Mouse (Mus musculus) liver, embryonic 12.5 days (tissue): ENCODE data around the gene Ptpn7. TPM values are rescaled to one million over a fixed set of nuclear protein-coding genes. Genes with fewer than 3 reads are reported as not detected.
A peak's percentile ranks its signal among the peaks of the same experiment; 100 is the strongest.

Source experiments
- ATAC-seq: fragments of 200-750 bp; cut with Nextera tagmentation; 2 replicates; pipeline ENCODE4 v1.8.0; 2017; ENCODE audit warnings: moderate number of reproducible peaks, mild to moderate bottlenecking, moderate library complexity
- H3K27ac ChIP-seq: fragments of 300-500 bp; sonication (generic); 2 replicates; pipeline ENCODE4 v1.5.1; 2016; ENCODE audit warnings: mild to moderate bottlenecking
- H3K27me3 ChIP-seq: fragments of 300-500 bp; sonication (generic); replicated peaks from 2 replicates; pipeline ENCODE4 v1.6.1; 2016; ENCODE audit warnings: mild to moderate bottlenecking, moderate library complexity
- H3K36me3 ChIP-seq: fragments of 300-500 bp; sonication (generic); 2 replicates; pipeline ENCODE4 v1.6.1; 2016; ENCODE audit warnings: mild to moderate bottlenecking, moderate library complexity
- H3K4me1 ChIP-seq: fragments of 300-500 bp; sonication (generic); 2 replicates; pipeline ENCODE4 v1.6.1; 2016
- H3K4me2 ChIP-seq: fragments of 300-500 bp; sonication (generic); 2 replicates; pipeline ENCODE4 v1.6.1; 2016; ENCODE audit warnings: mild to moderate bottlenecking, moderate library complexity
- H3K4me3 ChIP-seq: fragments of 300-500 bp; sonication (generic); 2 replicates; pipeline ENCODE4 v1.5.1; 2016; ENCODE audit warnings: mild to moderate bottlenecking, moderate library complexity
- H3K9ac ChIP-seq: fragments of 300-500 bp; sonication (generic); 2 replicates; pipeline ENCODE4 v1.6.1; 2016; ENCODE audit warnings: mild to moderate bottlenecking, moderate library complexity
- H3K9me3 ChIP-seq: fragments of 300-500 bp; sonication (generic); replicated peaks from 2 replicates; pipeline ENCODE4 v1.6.1; 2016; ENCODE audit warnings: mild to moderate bottlenecking, moderate library complexity
- WGBS: fragments of 180-500 bp; shearing (Covaris S2); methylation state at CpG from one replicate; pipeline ENCODE4 v1.1.7; 2016; ENCODE audit not compliant: insufficient replicate concordance; 5-methylcytosine and 5-hydroxymethylcytosine counted together
- polyA plus RNA-seq: library from polyadenylated mRNA; unstranded; fragments of >200 nt; fragmentation: Nextera tagmentation; extraction: Ambion mirVana; gene quantifications from 2 replicates; pipeline ENCODE4 v1.2.1, GENCODE M21; 2016

The Ptpn7 gene
- polyA plus RNA-seq = 24.7 and 25.9 TPM in 2 replicates

GRCm38 (mm10) chr1:135132473-135132872 lies at the start of gene Ptpn7:
Gene Ptpn7 (plus strand): TSS chr1:135132700.
- WGBS = 3% methylated on average over 10 of the region's 10 CpGs
- ATAC-seq = peak; percentile 77
- peaks cover 78% of the 10 kb centered on the region for H3K4me1 ChIP-seq

DNA sequence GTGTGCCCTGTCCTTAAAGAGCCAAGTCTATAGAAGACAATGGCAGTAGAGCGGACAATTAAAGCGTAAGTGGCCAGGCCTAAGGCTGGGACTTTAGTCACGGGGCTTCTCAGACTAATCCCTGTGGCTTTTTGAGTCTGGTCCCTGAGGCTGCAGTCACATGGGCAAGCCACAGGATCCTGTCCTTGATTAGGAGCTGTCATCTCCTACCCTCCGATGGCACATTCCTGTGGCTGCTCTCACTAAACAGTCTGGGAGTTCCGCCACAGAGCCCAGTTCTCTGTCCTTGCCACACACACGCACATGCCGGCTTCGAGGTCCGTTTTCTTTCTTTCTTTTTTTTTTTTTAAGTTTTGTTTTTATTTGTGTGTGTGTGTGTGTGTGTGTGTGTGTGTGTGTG lies 49.0 kb upstream of the Ptpn7 start:
- 49% methylated on average over 9 of the region's 9 CpGs for WGBS
- Histone ChIP-seq H3K4me2 (no peak overlapping the region), H3K36me3 (no peaks in the 10 kb centered on the region), H3K27ac (no peak overlapping the region), H3K4me3 (no peak overlapping the region), H3K9ac (no peak overlapping the region), H3K27me3 (peaks cover 77% of the 10 kb centered on the region), H3K9me3 (no peaks in the 10 kb centered on the region), H3K4me1 (no peaks in the 10 kb centered on the region)
- ATAC-seq = no peak

More at GRCm38 (mm10) chr1:135132473-135132872, at the start of gene Ptpn7:
- Histone ChIP-seq H3K4me3 (peak within 1 kb of the TSS; percentile 38), H3K9ac (peak within 1 kb of the TSS; percentile 58), H3K9me3 (no peaks in the 10 kb centered on the region), H3K27ac (peak within 1 kb of the TSS; percentile 72), H3K27me3 (peaks cover 23% of the 10 kb centered on the region), H3K4me2 (peak within 1 kb of the TSS; percentile 66), H3K36me3 (peaks cover 9% of the 10 kb centered on the region)

GRCm38 (mm10) chr1:135085296-135085871 lies 47.1 kb upstream of the Ptpn7 start:
- Histone ChIP-seq H3K4me3 (no peak overlapping the region), H3K4me1 (no peaks in the 10 kb centered on the region), H3K9ac (no peak overlapping the region), H3K27ac (no peak overlapping the region), H3K4me2 (no peak overlapping the region), H3K36me3 (no peaks in the 10 kb centered on the region), H3K27me3 (peaks cover 87% of the 10 kb centered on the region), H3K9me3 (no peaks in the 10 kb centered on the region)
- 16% methylated on average over 28 of the region's 28 CpGs for WGBS
- no peak for ATAC-seq

DNA sequence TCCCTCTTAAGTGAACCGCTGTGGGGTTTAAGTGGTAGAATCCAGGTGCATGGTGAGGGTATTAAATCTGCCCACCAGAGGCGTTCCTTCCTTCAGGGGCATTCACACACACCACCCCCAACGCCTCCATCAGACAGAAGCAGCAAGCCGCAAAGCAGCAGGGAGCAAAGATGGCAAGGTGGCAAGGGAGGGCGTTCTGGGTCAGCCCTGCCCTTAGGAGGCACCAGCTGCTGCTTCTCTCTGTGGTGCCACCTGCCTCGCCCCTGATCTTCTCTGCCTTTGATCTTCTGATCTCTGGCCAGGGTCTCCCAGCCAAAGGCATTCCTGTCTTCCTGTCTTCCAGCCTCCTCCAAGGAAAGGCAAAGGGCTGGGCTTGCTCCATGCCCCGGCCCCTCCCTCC lies 46.5 kb upstream of the Ptpn7 start:
- Histone ChIP-seq H3K4me1 (no peaks in the 10 kb centered on the region), H3K36me3 (no peaks in the 10 kb centered on the region), H3K4me3 (no peak overlapping the region), H3K4me2 (no peak overlapping the region), H3K27me3 (peaks cover 88% of the 10 kb centered on the region), H3K27ac (no peak overlapping the region), H3K9ac (no peak overlapping the region), H3K9me3 (no peaks in the 10 kb centered on the region)
- no peak for ATAC-seq
- 22% methylated on average over 7 of the region's 7 CpGs for WGBS

DNA sequence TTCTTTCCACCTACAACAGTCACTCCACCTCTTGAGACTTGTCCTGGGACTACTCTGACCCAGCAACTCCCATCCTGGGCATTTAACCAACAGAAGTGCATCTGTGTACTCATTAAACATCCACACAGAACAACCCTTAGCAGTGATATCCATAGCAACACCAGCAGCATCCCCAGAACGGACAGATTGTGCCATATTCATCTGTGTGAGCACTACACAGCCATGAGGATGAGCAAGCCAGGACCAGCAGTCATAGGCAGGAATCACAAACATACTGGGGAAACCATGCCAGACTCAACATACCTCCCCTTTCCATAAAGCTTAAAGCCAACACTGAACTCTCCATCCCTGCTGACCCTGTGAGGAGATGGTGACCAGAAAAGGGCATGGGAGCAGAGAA lies 45.1 kb upstream of the Ptpn7 start:
- H3K4me3 ChIP-seq = no peak overlapping the region
- H3K27ac ChIP-seq = no peak overlapping the region
- no peak overlapping the region for H3K9ac ChIP-seq
- H3K4me2 ChIP-seq = no peak overlapping the region
- ATAC-seq = no peak
- no peaks in the 10 kb centered on the region for H3K9me3 ChIP-seq
- H3K36me3 ChIP-seq = no peaks in the 10 kb centered on the region
- 31% methylated on average over 1 of the region's 1 CpGs for WGBS
- peaks cover 75% of the 10 kb centered on the region for H3K27me3 ChIP-seq
- H3K4me1 ChIP-seq = no peaks in the 10 kb centered on the region

DNA sequence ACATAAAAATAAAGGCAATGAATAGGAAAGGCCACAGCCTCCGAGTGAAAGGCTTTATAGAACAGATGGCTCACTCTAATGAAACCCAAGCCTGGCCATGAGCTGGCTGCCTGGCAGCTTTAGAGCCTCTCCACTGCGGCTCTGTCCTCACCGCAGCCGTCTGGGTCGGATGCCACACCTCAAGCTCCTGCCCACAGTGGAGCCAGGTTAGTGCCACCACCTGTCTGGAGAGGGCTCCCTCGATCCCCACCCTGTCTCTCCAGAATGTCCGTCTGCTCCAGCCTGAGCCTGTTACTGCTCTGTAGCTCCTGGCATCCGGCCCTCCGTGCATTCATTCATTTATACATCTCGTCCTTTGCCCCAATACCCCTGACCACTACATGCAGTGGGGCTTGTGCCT lies 42.9 kb upstream of the Ptpn7 start:
- ATAC-seq = no peak

DNA sequence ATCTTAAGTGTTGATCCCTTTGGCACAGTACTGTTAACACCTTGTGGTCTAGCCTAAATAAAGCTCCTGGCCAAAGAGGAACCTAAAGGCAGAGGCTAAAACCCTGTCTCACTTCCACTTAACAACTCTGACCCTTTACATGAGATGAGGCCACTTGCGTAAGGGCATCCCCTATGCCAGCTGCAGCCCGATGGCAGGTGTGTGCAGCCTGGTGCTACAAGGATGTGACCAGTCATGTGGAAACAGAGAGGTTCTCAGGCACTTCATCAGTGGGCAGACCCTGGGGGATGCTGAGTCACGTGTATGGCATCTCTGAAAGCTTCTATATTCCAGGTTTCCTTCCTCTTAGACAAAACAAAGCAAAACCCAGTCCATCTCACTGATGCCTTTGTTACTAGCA lies 41.6 kb upstream of the Ptpn7 start:
- Histone ChIP-seq H3K9me3 (no peaks in the 10 kb centered on the region), H3K9ac (no peak overlapping the region), H3K27me3 (peaks cover 43% of the 10 kb centered on the region), H3K4me1 (peaks cover 8% of the 10 kb centered on the region), H3K27ac (no peak overlapping the region), H3K36me3 (no peaks in the 10 kb centered on the region), H3K4me2 (no peak overlapping the region), H3K4me3 (no peak overlapping the region)
- WGBS = 23% methylated on average over 3 of the region's 3 CpGs
- no peak for ATAC-seq

More for the DNA sequence above, 42.9 kb upstream of the Ptpn7 start:
- peaks cover 56% of the 10 kb centered on the region for H3K27me3 ChIP-seq
- H3K9ac ChIP-seq = no peak overlapping the region
- no peaks in the 10 kb centered on the region for H3K36me3 ChIP-seq
- 64% methylated on average over 10 of the region's 10 CpGs for WGBS
- no peak overlapping the region for H3K27ac ChIP-seq
- no peak overlapping the region for H3K4me2 ChIP-seq
- H3K4me1 ChIP-seq = no peaks in the 10 kb centered on the region
- H3K9me3 ChIP-seq = no peaks in the 10 kb centered on the region
- H3K4me3 ChIP-seq = no peak overlapping the region

DNA sequence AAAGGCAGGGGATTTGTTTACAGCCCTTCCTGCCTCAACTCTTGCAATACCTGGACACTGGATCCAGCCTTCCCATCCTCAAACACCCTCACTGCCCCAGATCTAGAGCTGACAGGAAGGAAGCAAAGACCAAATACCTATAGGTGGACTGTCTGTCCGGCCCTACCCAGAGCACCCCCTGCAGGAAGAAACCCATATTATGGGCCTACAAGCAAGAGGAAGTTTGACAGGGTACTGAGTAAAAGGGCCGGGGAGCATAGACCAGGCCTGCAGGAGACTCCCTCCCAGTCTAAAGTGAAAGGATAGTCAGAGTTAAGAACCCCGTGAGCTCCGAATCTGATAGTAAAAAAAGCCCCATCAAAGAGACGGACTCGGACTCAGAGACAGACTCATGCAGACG lies 37.8 kb upstream of the Ptpn7 start:
- no peak overlapping the region for H3K4me3 ChIP-seq
- WGBS = 39% methylated on average over 7 of the region's 7 CpGs
- peaks cover 35% of the 10 kb centered on the region for H3K27me3 ChIP-seq
- H3K9me3 ChIP-seq = no peaks in the 10 kb centered on the region
- H3K4me1 ChIP-seq = peaks cover 8% of the 10 kb centered on the region
- no peaks in the 10 kb centered on the region for H3K36me3 ChIP-seq
- no peak overlapping the region for H3K9ac ChIP-seq
- no peak overlapping the region for H3K27ac ChIP-seq
- no peak overlapping the region for H3K4me2 ChIP-seq
- ATAC-seq = no peak

- Histone ChIP-seq H3K9ac (no peak overlapping the region), H3K36me3 (no peaks in the 10 kb centered on the region), H3K4me2 (no peak overlapping the region), H3K9me3 (no peaks in the 10 kb centered on the region), H3K27me3 (peaks cover 33% of the 10 kb centered on the region), H3K4me1 (peaks cover 8% of the 10 kb centered on the region), H3K27ac (no peak overlapping the region), H3K4me3 (no peak overlapping the region)
- 4% methylated on average over 7 of the region's 7 CpGs for WGBS
- ATAC-seq = peak; percentile 54
These were observed 37.3 kb upstream of the Ptpn7 start for GRCm38 (mm10) chr1:135095189-135095588.

DNA sequence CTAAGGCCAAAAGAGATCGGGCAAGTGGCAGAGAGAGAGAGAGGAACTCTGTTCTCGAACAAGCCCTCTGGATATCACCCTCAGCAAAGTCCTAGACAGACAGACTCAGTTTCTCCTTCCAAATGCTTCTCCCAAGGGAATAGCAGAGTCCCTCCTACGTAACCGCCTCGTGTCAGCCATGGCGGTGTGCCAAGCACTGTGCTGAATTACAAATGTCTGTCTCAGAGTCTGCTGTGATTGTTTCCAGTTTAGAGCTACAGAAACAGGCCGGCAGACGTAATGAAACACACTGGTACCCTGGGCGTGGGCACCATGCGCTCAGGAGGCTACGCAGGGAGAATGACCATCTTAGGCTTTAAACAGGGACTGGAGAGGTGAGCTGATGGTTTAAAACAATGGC lies 36.2 kb upstream of the Ptpn7 start:
- WGBS = 77% methylated on average over 11 of the region's 11 CpGs
- no peak overlapping the region for H3K27ac ChIP-seq
- no peaks in the 10 kb centered on the region for H3K36me3 ChIP-seq
- no peak for ATAC-seq
- H3K4me3 ChIP-seq = no peak overlapping the region
- H3K4me1 ChIP-seq = peaks cover 8% of the 10 kb centered on the region
- peaks cover 39% of the 10 kb centered on the region for H3K27me3 ChIP-seq
- no peaks in the 10 kb centered on the region for H3K9me3 ChIP-seq
- no peak overlapping the region for H3K9ac ChIP-seq
- H3K4me2 ChIP-seq = no peak overlapping the region

DNA sequence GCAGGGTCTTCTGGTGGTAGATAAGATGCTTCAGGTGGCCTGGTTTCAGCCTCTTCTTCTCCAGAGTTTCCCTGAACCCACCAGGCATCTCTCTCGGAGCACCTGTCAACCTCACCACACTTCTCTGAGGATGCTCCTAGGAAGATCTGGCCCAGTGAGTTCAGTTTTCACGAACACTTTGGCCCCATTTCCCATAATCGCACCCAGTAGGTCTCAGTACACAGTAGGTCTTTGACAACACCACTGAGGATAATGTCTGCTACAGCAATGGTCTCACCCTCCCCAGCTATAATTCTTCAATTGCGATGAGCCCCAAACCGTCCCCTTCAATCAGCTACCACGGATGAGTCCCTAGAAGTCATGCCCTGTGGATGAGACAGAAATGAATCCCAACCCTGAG lies 35.1 kb upstream of the Ptpn7 start:
- Histone ChIP-seq H3K4me1 (peaks cover 8% of the 10 kb centered on the region), H3K9ac (no peak overlapping the region), H3K27me3 (peaks cover 50% of the 10 kb centered on the region), H3K4me2 (no peak overlapping the region), H3K9me3 (no peaks in the 10 kb centered on the region), H3K4me3 (no peak overlapping the region), H3K36me3 (no peaks in the 10 kb centered on the region), H3K27ac (no peak overlapping the region)
- WGBS = 71% methylated on average over 6 of the region's 6 CpGs
- no peak for ATAC-seq

DNA sequence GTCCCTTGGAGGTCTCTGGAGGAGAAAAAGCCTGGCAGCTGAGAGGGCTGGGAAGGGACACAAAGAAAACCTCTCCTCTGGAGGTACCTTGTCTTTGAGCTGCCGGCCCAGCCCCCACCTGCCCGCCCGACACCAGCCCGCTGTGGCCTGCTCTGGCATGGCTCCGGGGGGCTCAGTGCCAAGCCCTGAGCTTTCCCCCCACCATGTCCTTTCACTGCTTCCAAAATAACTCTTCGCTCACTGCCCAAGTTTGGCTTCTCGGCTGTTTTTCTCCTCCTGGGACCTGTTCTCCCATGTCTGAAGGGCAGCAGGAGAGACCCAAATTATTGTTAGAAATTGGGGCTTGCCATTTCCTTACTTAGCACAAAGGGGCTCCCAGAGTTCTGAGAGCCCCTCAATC lies 34.1 kb upstream of the Ptpn7 start:
- WGBS = 65% methylated on average over 7 of the region's 7 CpGs
- Histone ChIP-seq H3K4me2 (no peak overlapping the region), H3K9ac (no peak overlapping the region), H3K9me3 (no peaks in the 10 kb centered on the region), H3K27me3 (peaks cover 60% of the 10 kb centered on the region), H3K36me3 (no peaks in the 10 kb centered on the region), H3K27ac (no peak overlapping the region), H3K4me3 (no peak overlapping the region), H3K4me1 (peaks cover 8% of the 10 kb centered on the region)
- no peak for ATAC-seq

GRCm38 (mm10) chr1:135100400-135100799 lies 32.1 kb upstream of the Ptpn7 start:
- no peak overlapping the region for H3K9ac ChIP-seq
- H3K27me3 ChIP-seq = peaks cover 80% of the 10 kb centered on the region
- no peak overlapping the region for H3K4me3 ChIP-seq
- peaks cover 7% of the 10 kb centered on the region for H3K4me1 ChIP-seq
- no peaks in the 10 kb centered on the region for H3K9me3 ChIP-seq
- H3K4me2 ChIP-seq = no peak overlapping the region
- no peak overlapping the region for H3K27ac ChIP-seq
- WGBS = 60% methylated on average over 7 of the region's 7 CpGs
- no peaks in the 10 kb centered on the region for H3K36me3 ChIP-seq
- no peak for ATAC-seq
